Mouse (Mus musculus): ENCODE results near the gene Pom121. TPM values are rescaled to one million over a fixed set of nuclear protein-coding genes. Genes with fewer than 3 reads are reported as not detected.

The Pom121 gene
- polyA plus RNA-seq, 1 experiment from 2014 or later, result 18.9 TPM

DNA sequence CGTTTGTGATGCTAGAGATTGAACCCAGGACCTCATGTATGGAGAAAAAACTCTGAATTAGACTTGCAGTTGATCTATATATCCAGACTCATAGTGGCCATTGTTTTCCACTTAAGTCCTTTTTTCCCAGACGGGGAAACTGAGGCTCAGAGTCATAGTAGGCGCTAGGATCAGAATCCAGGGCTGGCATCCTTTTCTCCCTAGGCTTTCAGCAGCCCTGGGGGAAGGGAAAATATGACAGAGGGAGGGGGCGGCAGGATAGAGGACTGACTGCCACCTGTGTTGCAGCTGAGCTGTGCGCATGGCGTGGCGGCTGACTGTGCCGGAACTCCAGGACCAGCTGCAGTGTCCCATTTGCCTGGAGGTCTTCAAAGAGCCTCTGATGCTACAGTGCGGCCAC, 41.4 kb downstream of the Pom121 start, which contains the start of gene Trim50:
TSS of gene Trim50 (plus strand) at position 301 of the 400 bp plus-strand sequence.
- Histone ChIP-seq H3K4me3 (ENCODE audit: low read depth, low read length) (no peak within 1 kb of the TSS), H3K9ac (no peak within 1 kb of the TSS), H3K4me1 (ENCODE audit: insufficient read depth) (no peaks in the 10 kb centered on the region), H3K4me2 (no peak within 1 kb of the TSS), H3K27me3 (ENCODE audit: insufficient read depth, low read length) (no peaks in the 10 kb centered on the region), H3K36me3 (ENCODE audit: insufficient read depth) (no peaks in the 10 kb centered on the region), H3K27ac (ENCODE audit: low read depth) (no peak within 1 kb of the TSS), H3K9me3 (ENCODE audit: low read depth, low read length) (peaks cover 9% of the 10 kb centered on the region)
- DNase-seq, result no peak
- TF ChIP-seq CTCF (IDR thresholded peaks at IDR 0.05; ENCODE audit: low read depth), result no peak
- no peak for ATAC-seq (ENCODE audit: insufficient read depth)
- 42% methylated on average over 9 of the region's 9 CpGs for WGBS

DNA sequence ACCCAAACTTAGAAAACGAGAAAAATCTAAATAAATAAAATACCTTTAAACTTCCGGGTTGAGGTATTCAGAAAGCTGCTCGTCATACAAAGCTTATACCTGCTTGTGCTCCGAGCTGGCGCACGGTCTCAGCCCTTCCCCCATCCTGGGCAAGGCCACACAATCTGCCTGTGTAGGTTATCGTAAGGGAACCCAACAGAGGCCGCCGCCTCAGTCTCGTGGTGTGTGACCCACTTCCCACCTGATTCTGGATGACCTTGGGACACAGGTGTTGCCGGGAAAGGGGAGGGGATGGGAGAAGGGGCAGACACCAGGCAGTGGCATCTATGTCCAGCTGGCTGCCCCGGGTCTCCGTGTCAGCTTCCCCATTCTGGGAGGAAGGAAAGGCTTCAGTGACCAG, 42.7 kb downstream of the Pom121 start:
- Histone ChIP-seq H3K9me3 (ENCODE audit: low read depth, low read length) (peaks cover 5% of the 10 kb centered on the region; the same call in 1 of the 2 replicates), H3K4me2 (no peak overlapping the region), H3K36me3 (ENCODE audit: insufficient read depth) (no peaks in the 10 kb centered on the region), H3K4me1 (ENCODE audit: insufficient read depth) (no peaks in the 10 kb centered on the region), H3K9ac (no peak overlapping the region), H3K27ac (ENCODE audit: low read depth) (no peak overlapping the region), H3K27me3 (ENCODE audit: insufficient read depth, low read length) (no peaks in the 10 kb centered on the region), H3K4me3 (ENCODE audit: low read depth, low read length) (no peak overlapping the region)
- TF ChIP-seq CTCF (IDR thresholded peaks at IDR 0.05; ENCODE audit: low read depth), result no peak
- ATAC-seq (ENCODE audit: insufficient read depth) (no peak), DNase-seq (no peak)
- 80% methylated on average over 13 of the region's 13 CpGs for WGBS

DNA sequence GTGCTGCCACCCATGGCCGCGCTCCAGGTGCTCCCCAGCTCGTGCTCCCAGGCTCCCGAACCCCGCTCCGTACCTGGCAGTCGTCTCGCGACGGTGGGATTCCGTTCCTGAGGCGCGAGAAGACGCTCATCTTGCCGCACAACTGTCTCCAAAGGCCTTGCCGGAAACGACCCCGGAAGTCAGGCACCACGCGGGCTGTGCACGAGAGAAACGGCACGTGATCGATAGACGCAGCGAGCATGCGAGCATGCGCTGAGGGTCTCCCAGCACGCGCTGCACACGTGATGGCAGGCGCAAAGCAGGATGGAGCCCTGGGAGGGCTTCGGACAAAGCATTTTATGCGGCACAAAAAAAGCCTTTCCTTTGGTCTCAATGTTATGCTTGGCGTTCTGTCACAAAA, 44.5 kb downstream of the Pom121 start, which contains the start of gene Fkbp6:
TSS of gene Fkbp6 (minus strand) at position 183 of the 400 bp plus-strand sequence.
- Histone ChIP-seq H3K36me3 (ENCODE audit: insufficient read depth) (no peaks in the 10 kb centered on the region), H3K9ac (no peak within 1 kb of the TSS), H3K4me2 (no peak within 1 kb of the TSS), H3K4me3 (ENCODE audit: low read depth, low read length) (no peak within 1 kb of the TSS), H3K9me3 (ENCODE audit: low read depth, low read length) (peaks cover 5% of the 10 kb centered on the region; the same call in 1 of the 2 replicates), H3K4me1 (ENCODE audit: insufficient read depth) (no peaks in the 10 kb centered on the region), H3K27me3 (ENCODE audit: insufficient read depth, low read length) (no peaks in the 10 kb centered on the region), H3K27ac (ENCODE audit: low read depth) (no peak within 1 kb of the TSS)
- TF ChIP-seq CTCF (IDR thresholded peaks at IDR 0.05; ENCODE audit: low read depth), result no peak
- 87% methylated on average over 35 of the region's 35 CpGs for WGBS
- DNase-seq, result no peak
- no peak for ATAC-seq (ENCODE audit: insufficient read depth)

DNA sequence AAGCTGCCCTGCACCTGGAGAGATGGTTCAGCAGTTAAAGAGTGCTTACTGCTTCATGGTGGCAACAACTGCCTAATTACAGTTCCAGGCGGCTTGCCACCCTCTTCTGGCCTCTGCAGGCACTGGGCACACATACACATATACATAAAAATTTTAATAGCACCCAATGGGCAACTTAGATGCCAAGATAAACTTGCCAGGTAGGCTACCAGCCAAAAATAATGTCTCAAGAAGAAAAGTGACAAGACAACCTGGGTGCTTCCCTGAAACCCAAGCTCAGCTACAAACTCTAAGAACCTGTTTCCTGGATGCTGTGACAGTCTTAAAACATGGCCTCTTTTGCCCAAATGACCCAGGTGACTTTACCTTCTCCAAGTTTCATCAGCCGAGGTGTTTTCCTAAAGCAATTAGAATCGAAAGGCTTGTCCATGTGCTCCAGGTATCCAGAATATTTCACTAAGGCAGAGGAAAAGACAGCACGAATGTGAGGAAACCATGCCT, 46.8 kb downstream of the Pom121 start:
- no peak for TF ChIP-seq CTCF (IDR thresholded peaks at IDR 0.05; ENCODE audit: low read depth)
- no peak overlapping the region for H3K4me2 ChIP-seq
- DNase-seq (no peak), ATAC-seq (ENCODE audit: insufficient read depth) (no peak)
- peaks cover 5% of the 10 kb centered on the region; the same call in 1 of the 2 replicates for H3K9me3 ChIP-seq (ENCODE audit: low read depth, low read length)
- H3K27ac ChIP-seq (ENCODE audit: low read depth), result no peak overlapping the region
- no peaks in the 10 kb centered on the region for H3K27me3 ChIP-seq (ENCODE audit: insufficient read depth, low read length)
- H3K4me1 ChIP-seq (ENCODE audit: insufficient read depth), result no peaks in the 10 kb centered on the region
- no peak overlapping the region for H3K4me3 ChIP-seq (ENCODE audit: low read depth, low read length)
- H3K36me3 ChIP-seq (ENCODE audit: insufficient read depth), result no peaks in the 10 kb centered on the region
- 63% methylated on average over 4 of the region's 4 CpGs for WGBS
- H3K9ac ChIP-seq, result no peak overlapping the region

DNA sequence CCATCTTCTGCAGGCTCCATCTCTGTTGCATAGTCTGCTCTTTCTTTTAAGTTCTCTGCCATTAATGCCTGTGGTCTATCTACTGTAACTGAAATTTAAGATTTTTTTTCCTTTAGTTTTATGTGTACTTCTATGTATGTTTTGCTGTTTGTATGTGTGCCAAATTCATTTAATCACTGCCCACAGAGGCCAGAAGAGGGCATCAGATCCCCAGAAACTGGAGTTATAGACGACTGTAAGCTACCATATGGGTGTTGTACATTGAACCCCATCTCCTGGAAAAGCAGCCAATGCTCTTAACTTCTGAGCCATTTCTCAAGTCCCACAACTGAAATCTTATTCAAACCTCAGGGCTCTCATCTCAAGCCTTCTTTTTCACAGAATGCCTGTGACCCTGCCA, 47.9 kb downstream of the Pom121 start:
- WGBS, result 9% methylated on average over 1 of the region's 1 CpGs
- peaks cover 5% of the 10 kb centered on the region; the same call in 1 of the 2 replicates for H3K9me3 ChIP-seq (ENCODE audit: low read depth, low read length)
- no peak for ATAC-seq (ENCODE audit: insufficient read depth)

DNA sequence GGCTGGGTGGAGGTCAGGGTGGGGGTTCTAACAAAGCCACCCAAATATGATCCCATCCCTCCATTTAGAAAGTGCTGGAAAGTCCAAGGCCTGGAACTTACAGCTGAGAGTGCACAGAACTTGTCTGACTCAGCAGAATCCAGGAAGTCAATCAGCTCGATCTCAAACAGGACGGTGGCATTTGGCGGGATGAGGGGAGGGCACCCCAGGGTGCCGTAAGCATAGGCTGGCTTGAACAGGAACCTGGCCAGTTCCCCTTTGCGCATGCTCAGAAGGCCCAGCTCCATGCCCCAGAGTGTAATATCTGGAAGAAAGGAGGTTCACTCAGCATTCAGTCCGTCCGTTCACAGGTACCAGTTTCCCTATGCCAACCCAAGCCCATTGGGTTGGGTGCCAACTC, 48.4 kb downstream of the Pom121 start:
- peaks cover 5% of the 10 kb centered on the region; the same call in 1 of the 2 replicates for H3K9me3 ChIP-seq (ENCODE audit: low read depth, low read length)
- no peaks in the 10 kb centered on the region for H3K27me3 ChIP-seq (ENCODE audit: insufficient read depth, low read length)
- 73% methylated on average over 7 of the region's 7 CpGs for WGBS
- DNase-seq, result no peak
- no peak overlapping the region for H3K27ac ChIP-seq (ENCODE audit: low read depth)
- H3K4me2 ChIP-seq, result no peak overlapping the region
- H3K4me3 ChIP-seq (ENCODE audit: low read depth, low read length), result no peak overlapping the region
- ATAC-seq (ENCODE audit: insufficient read depth), result no peak
- TF ChIP-seq CTCF (IDR thresholded peaks at IDR 0.05; ENCODE audit: low read depth), result no peak
- H3K36me3 ChIP-seq (ENCODE audit: insufficient read depth), result no peaks in the 10 kb centered on the region
- H3K9ac ChIP-seq, result no peak overlapping the region
- no peaks in the 10 kb centered on the region for H3K4me1 ChIP-seq (ENCODE audit: insufficient read depth)

More for the DNA sequence above, 47.9 kb downstream of the Pom121 start:
- Histone ChIP-seq H3K36me3 (ENCODE audit: insufficient read depth) (no peaks in the 10 kb centered on the region), H3K9ac (no peak overlapping the region), H3K27me3 (ENCODE audit: insufficient read depth, low read length) (no peaks in the 10 kb centered on the region), H3K4me2 (no peak overlapping the region), H3K4me3 (ENCODE audit: low read depth, low read length) (no peak overlapping the region), H3K27ac (ENCODE audit: low read depth) (no peak overlapping the region), H3K4me1 (ENCODE audit: insufficient read depth) (no peaks in the 10 kb centered on the region)
- 0 out of 2 replicates have a peak, but pooled peaks have one; percentile 33 for TF ChIP-seq CTCF (IDR thresholded peaks at IDR 0.05; ENCODE audit: low read depth)
- DNase-seq, result peak; percentile 15

DNA sequence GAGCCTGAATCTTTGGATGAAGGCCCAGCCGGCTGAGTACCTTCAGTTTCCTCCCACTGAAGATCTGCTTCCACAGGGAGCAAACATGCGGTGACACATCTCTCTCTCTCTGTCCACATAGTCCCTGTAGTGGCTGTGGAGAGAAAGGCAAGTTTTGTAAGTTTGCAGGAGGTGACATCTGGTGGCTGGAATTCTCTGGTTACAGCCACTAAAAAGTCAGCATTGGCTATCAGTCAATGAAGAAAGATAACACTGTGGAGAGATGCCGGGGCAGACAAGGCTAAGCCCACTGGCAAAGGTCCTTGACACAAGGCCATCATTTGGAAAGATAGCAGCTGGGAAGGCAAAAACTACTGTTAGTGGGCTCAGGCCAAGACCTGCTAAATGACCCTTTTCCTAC, 56.8 kb downstream of the Pom121 start:
- H3K4me2 ChIP-seq, result no peak overlapping the region
- H3K4me1 ChIP-seq (ENCODE audit: insufficient read depth), result no peaks in the 10 kb centered on the region
- H3K9ac ChIP-seq, result no peak overlapping the region
- H3K4me3 ChIP-seq (ENCODE audit: low read depth, low read length), result no peak overlapping the region
- H3K27me3 ChIP-seq (ENCODE audit: insufficient read depth, low read length), result no peaks in the 10 kb centered on the region
- H3K27ac ChIP-seq (ENCODE audit: low read depth), result no peak overlapping the region
- H3K36me3 ChIP-seq (ENCODE audit: insufficient read depth), result no peaks in the 10 kb centered on the region
- peak; percentile 48 for TF ChIP-seq CTCF (IDR thresholded peaks at IDR 0.05; ENCODE audit: low read depth)
- no peaks in the 10 kb centered on the region for H3K9me3 ChIP-seq (ENCODE audit: low read depth, low read length)
- no peak for ATAC-seq (ENCODE audit: insufficient read depth)
- 18% methylated on average over 3 of the region's 3 CpGs for WGBS
- peak; percentile 40 for DNase-seq

Data from lung, embryonic 14.5 days (tissue).